Mouse (Mus musculus) forebrain, embryonic 12.5 days (tissue): ENCODE data around the gene Rab37. TPM values are rescaled to one million over a fixed set of nuclear protein-coding genes. Genes with fewer than 3 reads are reported as not detected.

Experiments used
- ATAC-seq: fragments of 200-750 bp; cut with Nextera tagmentation; 2 replicates; pipeline ENCODE4 v1.8.0; 2017; ENCODE audit warnings: moderate TSS enrichment; ENCODE audit not compliant: low FRiP score
- H3K27ac ChIP-seq: fragments of 300-500 bp; sonication (generic); 2 replicates; pipeline ENCODE4 v1.5.1; 2016; ENCODE audit warnings: mild to moderate bottlenecking
- H3K27me3 ChIP-seq: fragments of 300-500 bp; sonication (generic); 2 replicates; pipeline ENCODE4 v1.6.1; 2016; ENCODE audit warnings: mild to moderate bottlenecking
- H3K36me3 ChIP-seq: fragments of 300-500 bp; sonication (generic); replicated peaks from 2 replicates; pipeline ENCODE4 v1.6.1; 2016; ENCODE audit warnings: mild to moderate bottlenecking
- H3K4me1 ChIP-seq: fragments of 300-500 bp; sonication (generic); 2 replicates; pipeline ENCODE4 v1.6.1; 2016
- H3K4me2 ChIP-seq: fragments of 300-500 bp; sonication (generic); 2 replicates; pipeline ENCODE4 v1.6.1; 2016; ENCODE audit warnings: mild to moderate bottlenecking, moderate library complexity
- H3K4me3 ChIP-seq: fragments of 300-500 bp; sonication (generic); replicated peaks from 2 replicates; pipeline ENCODE4 v1.5.1; 2016; ENCODE audit warnings: mild to moderate bottlenecking
- H3K9ac ChIP-seq: fragments of 300-500 bp; sonication (generic); 2 replicates; pipeline ENCODE4 v1.6.1; 2016; ENCODE audit warnings: mild to moderate bottlenecking
- H3K9me3 ChIP-seq: fragments of 300-500 bp; sonication (generic); 2 replicates; pipeline ENCODE4 v1.6.1; 2016
- WGBS: fragments of 180-500 bp; shearing (Covaris S2); methylation state at CpG from one replicate; pipeline ENCODE4 v1.1.7; 2016; 5-methylcytosine and 5-hydroxymethylcytosine counted together
- polyA plus RNA-seq: library from polyadenylated mRNA; unstranded; fragments of >200 nt; fragmentation: Nextera tagmentation; extraction: Ambion mirVana; gene quantifications from 2 replicates; pipeline ENCODE4 v1.2.1, GENCODE M21; 2016

The Rab37 gene
- polyA plus RNA-seq, 1 experiment from 2014 or later = 0.80 TPM

GRCm38 (mm10) chr11:115092140-115092539 is 909 bp downstream of the Rab37 start:
- peaks cover 12% of the 10 kb centered on the region for H3K4me1 ChIP-seq
- peak overlapping the region; percentile 30; the same call in 1 of the 2 replicates for H3K4me3 ChIP-seq
- ATAC-seq = no peak
- H3K27me3 ChIP-seq = peaks cover 32% of the 10 kb centered on the region
- no peaks in the 10 kb centered on the region for H3K36me3 ChIP-seq
- 14% methylated on average over 4 of the region's 4 CpGs for WGBS
- peak overlapping the region; percentile 55 for H3K4me2 ChIP-seq
- H3K27ac ChIP-seq = no peak overlapping the region
- H3K9ac ChIP-seq = no peak overlapping the region
- H3K9me3 ChIP-seq = peaks cover 5% of the 10 kb centered on the region; the same call in 1 of the 2 replicates

- WGBS = 70% methylated on average over 10 of the region's 10 CpGs
- Histone ChIP-seq H3K9me3 (peaks cover 2% of the 10 kb centered on the region; the same call in 1 of the 2 replicates), H3K4me1 (no peaks in the 10 kb centered on the region), H3K4me2 (no peak overlapping the region), H3K27ac (no peak overlapping the region), H3K4me3 (no peak overlapping the region), H3K36me3 (no peaks in the 10 kb centered on the region), H3K27me3 (no peaks in the 10 kb centered on the region), H3K9ac (no peak overlapping the region)
- no peak for ATAC-seq
These were observed 7.1 kb downstream of the Rab37 start for GRCm38 (mm10) chr11:115098203-115098932.

- WGBS = 74% methylated on average over 16 of the region's 16 CpGs
These were observed 8.1 kb downstream of the Rab37 start for GRCm38 (mm10) chr11:115099241-115099840.

GRCm38 (mm10) chr11:115100032-115100621 is 8.9 kb downstream of the Rab37 start:
- no peak overlapping the region for H3K9ac ChIP-seq
- H3K36me3 ChIP-seq = no peaks in the 10 kb centered on the region
- no peaks in the 10 kb centered on the region for H3K27me3 ChIP-seq
- 84% methylated on average over 5 of the region's 5 CpGs for WGBS
- H3K4me1 ChIP-seq = no peaks in the 10 kb centered on the region
- no peaks in the 10 kb centered on the region for H3K9me3 ChIP-seq
- H3K4me2 ChIP-seq = no peak overlapping the region
- no peak for ATAC-seq
- no peak overlapping the region for H3K4me3 ChIP-seq
- H3K27ac ChIP-seq = no peak overlapping the region

More at GRCm38 (mm10) chr11:115099241-115099840, 8.1 kb downstream of the Rab37 start:
- H3K4me1 ChIP-seq = no peaks in the 10 kb centered on the region
- no peak overlapping the region for H3K4me3 ChIP-seq
- no peak overlapping the region for H3K4me2 ChIP-seq
- no peaks in the 10 kb centered on the region for H3K27me3 ChIP-seq
- no peaks in the 10 kb centered on the region for H3K36me3 ChIP-seq
- H3K9me3 ChIP-seq = no peaks in the 10 kb centered on the region
- H3K27ac ChIP-seq = no peak overlapping the region
- no peak for ATAC-seq
- no peak overlapping the region for H3K9ac ChIP-seq

- H3K9me3 ChIP-seq = no peaks in the 10 kb centered on the region
- 83% methylated on average over 7 of the region's 7 CpGs for WGBS
- no peak overlapping the region for H3K4me3 ChIP-seq
- no peaks in the 10 kb centered on the region for H3K4me1 ChIP-seq
- H3K36me3 ChIP-seq = no peaks in the 10 kb centered on the region
- no peak overlapping the region for H3K9ac ChIP-seq
- H3K27me3 ChIP-seq = no peaks in the 10 kb centered on the region
- H3K4me2 ChIP-seq = no peak overlapping the region
- ATAC-seq = no peak
- H3K27ac ChIP-seq = no peak overlapping the region
These were observed 9.5 kb downstream of the Rab37 start for GRCm38 (mm10) chr11:115100741-115101140.

GRCm38 (mm10) chr11:115101615-115102051 is 10.4 kb downstream of the Rab37 start:
- no peaks in the 10 kb centered on the region for H3K9me3 ChIP-seq
- H3K27ac ChIP-seq = no peak overlapping the region
- H3K4me3 ChIP-seq = no peak overlapping the region
- no peaks in the 10 kb centered on the region for H3K4me1 ChIP-seq
- ATAC-seq = no peak
- H3K36me3 ChIP-seq = no peaks in the 10 kb centered on the region
- 70% methylated on average over 6 of the region's 6 CpGs for WGBS
- no peaks in the 10 kb centered on the region for H3K27me3 ChIP-seq
- H3K9ac ChIP-seq = no peak overlapping the region
- H3K4me2 ChIP-seq = no peak overlapping the region

- WGBS = 92% methylated on average over 9 of the region's 9 CpGs
- no peaks in the 10 kb centered on the region for H3K9me3 ChIP-seq
- H3K9ac ChIP-seq = no peak overlapping the region
- ATAC-seq = no peak
- no peaks in the 10 kb centered on the region for H3K36me3 ChIP-seq
- H3K27ac ChIP-seq = no peak overlapping the region
- peaks cover 3% of the 10 kb centered on the region for H3K4me1 ChIP-seq
- H3K4me3 ChIP-seq = no peak overlapping the region
- H3K27me3 ChIP-seq = no peaks in the 10 kb centered on the region
- no peak overlapping the region for H3K4me2 ChIP-seq
These were observed 10.9 kb downstream of the Rab37 start for GRCm38 (mm10) chr11:115102116-115102515.

- 86% methylated on average over 25 of the region's 25 CpGs for WGBS
- no peaks in the 10 kb centered on the region for H3K9me3 ChIP-seq
- H3K4me3 ChIP-seq = no peak overlapping the region
- H3K4me1 ChIP-seq = peaks cover 12% of the 10 kb centered on the region
- ATAC-seq = no peak
- no peak overlapping the region for H3K27ac ChIP-seq
- no peak overlapping the region for H3K9ac ChIP-seq
- no peaks in the 10 kb centered on the region for H3K36me3 ChIP-seq
- H3K27me3 ChIP-seq = 0 out of 2 replicates have a peak, but pooled peaks cover 5% of the 10 kb centered on the region
- no peak overlapping the region for H3K4me2 ChIP-seq
These were observed 12.5 kb downstream of the Rab37 start for GRCm38 (mm10) chr11:115103470-115104413.

- ATAC-seq = no peak
- Histone ChIP-seq H3K36me3 (no peaks in the 10 kb centered on the region), H3K27me3 (0 out of 2 replicates have a peak, but pooled peaks cover 5% of the 10 kb centered on the region), H3K27ac (no peak overlapping the region), H3K4me2 (no peak overlapping the region), H3K9ac (no peak overlapping the region), H3K4me1 (peaks cover 12% of the 10 kb centered on the region), H3K4me3 (no peak overlapping the region), H3K9me3 (no peaks in the 10 kb centered on the region)
- 64% methylated on average over 8 of the region's 8 CpGs for WGBS
These were observed 13.7 kb downstream of the Rab37 start for GRCm38 (mm10) chr11:115104769-115105563.

GRCm38 (mm10) chr11:115106638-115107037 is 15.4 kb downstream of the Rab37 start:
- Histone ChIP-seq H3K27ac (no peak overlapping the region), H3K27me3 (0 out of 2 replicates have a peak, but pooled peaks cover 5% of the 10 kb centered on the region), H3K9me3 (no peaks in the 10 kb centered on the region), H3K4me1 (peaks cover 12% of the 10 kb centered on the region), H3K36me3 (no peaks in the 10 kb centered on the region), H3K4me3 (no peak overlapping the region), H3K9ac (no peak overlapping the region), H3K4me2 (no peak overlapping the region)
- no peak for ATAC-seq
- 82% methylated on average over 2 of the region's 2 CpGs for WGBS

- Histone ChIP-seq H3K4me1 (peaks cover 12% of the 10 kb centered on the region), H3K9ac (no peak overlapping the region), H3K36me3 (no peaks in the 10 kb centered on the region), H3K9me3 (no peaks in the 10 kb centered on the region), H3K4me2 (no peak overlapping the region), H3K27me3 (0 out of 2 replicates have a peak, but pooled peaks cover 5% of the 10 kb centered on the region), H3K27ac (no peak overlapping the region), H3K4me3 (no peak overlapping the region)
- peak; percentile 20; the same call in 1 of the 2 replicates for ATAC-seq
- 24% methylated on average over 4 of the region's 4 CpGs for WGBS
These were observed 16.2 kb downstream of the Rab37 start for GRCm38 (mm10) chr11:115107403-115107916.
